Mouse (Mus musculus): ENCODE results near the gene 1110059E24Rik. TPM values are rescaled to one million over a fixed set of nuclear protein-coding genes. Genes with fewer than 3 reads are reported as not detected.

The 1110059E24Rik gene
- 10 to 100 TPM in 1 of 2 experiments, 1 to 10 TPM in 1; 1.3 to 14.8 TPM for polyA plus RNA-seq (2012; fragmentation: generic; extraction: Trizol)

GRCm38 (mm10) chr19:21652285-21653171 is at the start of gene 1110059E24Rik:
Gene 1110059E24Rik, minus strand, starts transcription at chr19:21652976.

GRCm38 (mm10) chr19:21653172-21653981 is 601 bp upstream of the 1110059E24Rik start, which contains the start of gene Abhd17b:
Gene Abhd17b, plus strand, starts transcription at chr19:21653185.

Other genes with a start within 250 kb of the 1110059E24Rik start
- gene Gda, start 179.5 kb downstream of the 1110059E24Rik start, polyA plus RNA-seq (2012; fragmentation: generic; extraction: Trizol) = under 1 TPM in 1 of 2 experiments, not detected in 1; 0.02 TPM
- gene Abhd17b, start 209 bp upstream of the 1110059E24Rik start, polyA plus RNA-seq (2012; fragmentation: generic; extraction: Trizol) = 1 to 10 TPM in 1 of 2 experiments, under 1 TPM in 1; 0.76 to 4.2 TPM
- gene Cemip2, start 125.4 kb upstream of the 1110059E24Rik start, polyA plus RNA-seq (2012; fragmentation: generic; extraction: Trizol) = 10 to 100 TPM in 1 of 2 experiments, under 1 TPM in 1; 0.64 to 12.5 TPM

All from C3H10T1/2 (cell line).